Mouse (Mus musculus): ENCODE data around the gene Stx2. TPM values are rescaled to one million over a fixed set of nuclear protein-coding genes. Genes with fewer than 3 reads are reported as not detected.

Stx2 gene
- polyA plus RNA-seq, 1 experiment from 2014 or later: 28.0 TPM

GRCm38 (mm10) chr5:129025048-129025447, 16.7 kb upstream of the Stx2 start:
- Histone ChIP-seq H3K4me2 (replicated peaks) (no peak overlapping the region), H3K27me3 (no peaks in the 10 kb centered on the region), H3K4me1 (peaks cover 7% of the 10 kb centered on the region), H3K9ac (no peak overlapping the region), H3K4me3 (no peak overlapping the region), H3K36me3 (peaks cover 37% of the 10 kb centered on the region), H3K9me3 (no peaks in the 10 kb centered on the region), H3K27ac (no peak overlapping the region)
- ATAC-seq (ENCODE audit: low FRiP score, low read depth): no peak
- WGBS: 51% methylated on average over 2 of the region's 2 CpGs

DNA sequence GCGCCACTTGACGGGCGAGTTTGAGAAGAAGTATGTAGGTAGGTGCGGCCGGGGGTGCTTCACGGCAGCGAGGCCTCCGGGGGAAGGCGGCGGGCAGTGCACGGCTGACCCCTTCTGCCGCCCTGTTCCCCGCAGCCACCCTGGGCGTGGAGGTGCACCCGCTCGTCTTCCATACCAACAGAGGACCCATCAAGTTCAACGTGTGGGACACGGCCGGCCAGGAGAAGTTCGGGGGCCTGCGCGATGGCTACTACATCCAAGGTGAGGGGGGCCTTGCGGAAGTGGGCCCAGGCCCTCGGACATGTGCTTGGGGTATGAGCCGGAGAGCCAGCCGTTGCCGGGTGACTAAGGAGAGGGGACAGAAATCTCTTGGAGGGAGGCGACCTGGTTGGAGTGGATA, 12.4 kb upstream of the Stx2 start:
- Histone ChIP-seq H3K4me1 (peaks cover 15% of the 10 kb centered on the region), H3K9me3 (no peaks in the 10 kb centered on the region), H3K4me2 (replicated peaks) (peak overlapping the region; percentile 81), H3K27ac (peak overlapping the region; percentile 95), H3K9ac (peak overlapping the region; percentile 98), H3K4me3 (peak overlapping the region; percentile 92), H3K27me3 (no peaks in the 10 kb centered on the region), H3K36me3 (peaks cover 29% of the 10 kb centered on the region)
- WGBS: under 1% methylated on average over 28 of the region's 28 CpGs
- ATAC-seq (ENCODE audit: low FRiP score, low read depth): no peak

- WGBS: 0% methylated on average over 46 of the region's 56 CpGs
- H3K9ac ChIP-seq: peak overlapping the region; percentile 98
Observed at GRCm38 (mm10) chr5:129020300-129020668, 11.9 kb upstream of the Stx2 start.

DNA sequence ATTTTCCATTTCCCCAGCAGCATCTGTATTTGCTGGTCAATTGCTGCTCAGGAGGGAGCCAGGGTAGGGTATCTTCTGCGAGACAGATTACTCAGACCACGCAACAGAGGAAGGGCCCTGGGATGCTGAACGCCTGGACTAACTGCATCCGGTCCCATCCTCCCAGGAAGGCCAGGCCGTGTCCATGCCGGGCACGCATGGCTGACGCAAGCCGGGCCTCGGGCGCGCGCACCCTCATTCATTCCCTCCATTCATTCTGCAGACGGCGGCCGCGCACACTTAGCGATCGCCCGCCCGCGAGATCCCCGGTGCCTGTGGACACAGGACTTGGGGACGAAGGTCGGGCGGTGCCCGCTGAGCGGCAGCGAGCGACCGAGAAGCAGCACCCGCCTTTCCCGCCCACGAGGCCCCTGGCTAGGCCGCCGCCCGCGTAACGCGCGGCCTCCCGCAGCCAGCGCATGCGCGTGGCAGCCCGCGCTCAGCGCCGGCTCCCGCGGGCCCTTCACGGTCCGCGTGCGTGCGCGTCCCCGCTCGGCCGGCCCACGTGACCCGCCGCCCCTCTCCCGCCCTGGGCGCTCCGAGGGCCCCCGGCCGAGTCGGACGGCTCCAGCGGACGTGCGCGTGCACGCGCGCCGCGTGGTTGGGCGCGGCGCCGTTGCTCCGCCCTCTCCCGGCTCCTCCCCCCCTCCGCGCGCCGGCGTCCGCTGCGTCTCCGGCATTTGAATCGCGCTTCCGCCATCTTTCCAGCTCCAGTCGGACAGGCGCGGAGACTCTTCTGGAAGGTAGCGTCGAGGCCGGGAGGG, 11.3 kb upstream of the Stx2 start, which contains the start of gene Ran:
Gene Ran, plus strand, starts transcription at position 573 of the 803 bp plus-strand sequence.
- 2% methylated on average over 56 of the region's 102 CpGs for WGBS
- H3K9me3 ChIP-seq: no peaks in the 10 kb centered on the region

More at GRCm38 (mm10) chr5:129020300-129020668, 11.9 kb upstream of the Stx2 start:
- no peaks in the 10 kb centered on the region for H3K27me3 ChIP-seq
- H3K27ac ChIP-seq: peak overlapping the region; percentile 95
- peak; percentile 76 for ATAC-seq (ENCODE audit: low FRiP score, low read depth)
- peak overlapping the region; percentile 81 for H3K4me2 ChIP-seq (replicated peaks)
- no peaks in the 10 kb centered on the region for H3K9me3 ChIP-seq
- H3K36me3 ChIP-seq: peaks cover 24% of the 10 kb centered on the region
- peaks cover 15% of the 10 kb centered on the region for H3K4me1 ChIP-seq
- H3K4me3 ChIP-seq: peak overlapping the region; percentile 92

DNA sequence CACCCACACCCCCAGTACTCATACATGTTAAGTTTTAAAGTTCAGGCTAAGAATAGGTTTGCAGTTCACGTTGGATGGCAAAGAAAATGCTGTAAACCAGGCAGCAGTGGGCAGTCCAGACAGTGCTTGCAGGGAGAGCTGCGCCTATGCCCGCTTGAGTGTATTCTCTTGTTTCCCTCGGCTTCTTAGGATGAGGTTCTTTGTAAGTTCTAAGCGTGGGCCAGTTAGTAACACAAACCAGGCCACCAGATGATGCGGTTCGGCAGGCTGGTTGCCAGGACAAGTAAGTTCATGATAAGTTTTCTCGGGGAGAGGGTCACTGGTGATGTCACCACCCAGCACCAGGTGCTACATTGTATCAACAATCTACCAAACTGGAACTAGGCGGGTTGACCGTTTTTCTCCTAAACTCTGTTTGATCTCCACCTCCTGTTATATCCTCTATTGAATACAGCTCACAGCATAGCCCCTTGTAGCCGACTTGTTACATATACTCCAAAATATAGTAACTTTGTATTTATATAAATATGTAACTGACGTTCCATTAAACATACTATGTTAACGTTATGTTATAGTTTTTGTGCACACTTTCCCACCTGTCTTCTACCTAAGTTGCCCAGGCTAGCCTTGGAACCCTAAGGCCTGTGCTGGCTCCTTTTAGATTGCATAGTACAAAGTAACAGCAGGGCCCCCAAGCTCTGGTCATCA, 10.6 kb upstream of the Stx2 start:
- WGBS: 88% methylated on average over 13 of the region's 13 CpGs
- Histone ChIP-seq H3K36me3 (peaks cover 13% of the 10 kb centered on the region), H3K9me3 (no peaks in the 10 kb centered on the region), H3K9ac (peak overlapping the region; percentile 82), H3K4me3 (peak overlapping the region; percentile 92), H3K4me2 (replicated peaks) (peak overlapping the region; percentile 65), H3K27me3 (no peaks in the 10 kb centered on the region), H3K4me1 (peaks cover 15% of the 10 kb centered on the region), H3K27ac (peak overlapping the region; percentile 90)
- no peak for ATAC-seq (ENCODE audit: low FRiP score, low read depth)

More for the DNA sequence above, 11.3 kb upstream of the Stx2 start, which contains the start of gene Ran:
- H3K27ac ChIP-seq: peak within 1 kb of the TSS; percentile 95
- H3K36me3 ChIP-seq: peaks cover 18% of the 10 kb centered on the region
- H3K4me1 ChIP-seq: peaks cover 15% of the 10 kb centered on the region
- peak within 1 kb of the TSS; percentile 98 for H3K9ac ChIP-seq
- no peaks in the 10 kb centered on the region for H3K27me3 ChIP-seq
- peak within 1 kb of the TSS; percentile 92 for H3K4me3 ChIP-seq
- H3K4me2 ChIP-seq (replicated peaks): peak within 1 kb of the TSS; percentile 81
- ATAC-seq (ENCODE audit: low FRiP score, low read depth): peak; percentile 91

- H3K27me3 ChIP-seq: no peaks in the 10 kb centered on the region
- peaks cover 9% of the 10 kb centered on the region for H3K4me1 ChIP-seq
- H3K36me3 ChIP-seq: no peaks in the 10 kb centered on the region
- no peak overlapping the region for H3K9ac ChIP-seq
- 84% methylated on average over 3 of the region's 3 CpGs for WGBS
- no peak overlapping the region for H3K4me3 ChIP-seq
- no peak overlapping the region for H3K4me2 ChIP-seq (replicated peaks)
- H3K27ac ChIP-seq: no peak overlapping the region
- H3K9me3 ChIP-seq: no peaks in the 10 kb centered on the region
- no peak for ATAC-seq (ENCODE audit: low FRiP score, low read depth)
Observed at GRCm38 (mm10) chr5:129016370-129016769, 8.0 kb upstream of the Stx2 start.

DNA sequence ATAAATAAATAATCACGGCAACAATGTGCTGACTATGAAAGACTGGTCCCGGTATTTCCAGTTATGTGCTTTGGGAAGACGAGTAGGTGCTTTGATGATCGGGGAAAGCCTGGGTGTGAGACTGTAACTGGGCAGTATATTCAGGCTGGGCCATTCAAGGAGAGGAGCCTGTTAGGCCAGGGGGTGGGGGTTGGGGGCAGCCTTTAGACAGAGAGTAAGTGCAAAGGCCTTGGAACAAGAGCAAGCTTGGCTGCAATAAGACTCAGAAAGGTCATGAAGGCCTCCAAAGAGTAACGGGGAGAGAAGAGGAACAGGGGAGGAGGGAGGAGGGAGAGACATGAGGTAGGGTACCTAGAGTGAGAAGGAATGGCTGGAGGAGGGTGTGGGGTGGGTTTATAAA, 7.2 kb upstream of the Stx2 start:
- peaks cover 8% of the 10 kb centered on the region for H3K4me1 ChIP-seq
- H3K36me3 ChIP-seq: no peaks in the 10 kb centered on the region
- no peak overlapping the region for H3K4me3 ChIP-seq
- no peaks in the 10 kb centered on the region for H3K27me3 ChIP-seq
- 79% methylated on average over 5 of the region's 5 CpGs for WGBS
- H3K9ac ChIP-seq: no peak overlapping the region
- H3K9me3 ChIP-seq: no peaks in the 10 kb centered on the region
- H3K4me2 ChIP-seq (replicated peaks): no peak overlapping the region
- ATAC-seq (ENCODE audit: low FRiP score, low read depth): no peak
- no peak overlapping the region for H3K27ac ChIP-seq

DNA sequence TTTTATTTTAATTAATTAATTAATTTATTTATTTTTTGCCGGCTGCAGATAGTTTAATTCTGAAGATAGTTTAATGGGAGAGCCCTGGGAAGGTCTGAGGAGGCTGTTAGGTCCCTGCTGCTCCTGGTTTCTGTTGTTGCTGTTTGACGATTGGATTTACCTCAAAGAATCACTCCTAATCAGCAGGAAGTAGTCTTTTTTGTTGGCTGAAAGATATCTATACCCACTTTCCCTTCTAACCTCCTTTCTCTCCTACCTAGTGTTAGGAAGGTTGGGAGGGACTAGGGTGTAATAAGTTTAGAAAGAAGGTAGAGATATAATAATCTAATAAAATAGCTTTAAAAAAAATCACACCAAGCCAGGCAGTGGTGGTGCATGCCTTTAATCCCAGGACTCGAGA, 6.6 kb upstream of the Stx2 start:
- ATAC-seq (ENCODE audit: low FRiP score, low read depth): no peak
- WGBS: 77% methylated on average over 3 of the region's 3 CpGs
- no peaks in the 10 kb centered on the region for H3K27me3 ChIP-seq
- H3K27ac ChIP-seq: no peak overlapping the region
- H3K9me3 ChIP-seq: no peaks in the 10 kb centered on the region
- H3K9ac ChIP-seq: no peak overlapping the region
- no peaks in the 10 kb centered on the region for H3K36me3 ChIP-seq
- H3K4me3 ChIP-seq: no peak overlapping the region
- H3K4me2 ChIP-seq (replicated peaks): no peak overlapping the region
- H3K4me1 ChIP-seq: peaks cover 8% of the 10 kb centered on the region

DNA sequence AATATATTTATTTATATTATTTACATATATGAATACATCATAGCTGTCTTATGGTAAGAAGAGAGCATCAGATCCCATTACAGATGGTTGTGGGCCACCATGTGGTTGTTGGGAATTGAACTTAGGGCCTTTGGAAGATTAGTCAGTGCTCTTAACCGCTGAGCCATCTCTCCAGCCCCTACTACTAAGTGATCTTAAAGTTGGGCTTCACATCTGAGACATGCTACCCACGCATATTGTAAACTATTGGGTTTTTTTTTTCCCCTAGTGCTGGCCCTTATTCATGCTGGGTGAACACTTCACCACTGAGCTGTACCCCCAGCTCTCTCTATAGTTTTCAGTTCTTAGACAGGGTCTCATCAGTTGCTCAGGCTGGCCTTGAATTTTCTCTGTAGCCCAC, 2.6 kb upstream of the Stx2 start:
- ATAC-seq (ENCODE audit: low FRiP score, low read depth): no peak
- Histone ChIP-seq H3K9ac (no peak overlapping the region), H3K27me3 (no peaks in the 10 kb centered on the region), H3K4me1 (peaks cover 20% of the 10 kb centered on the region), H3K9me3 (no peaks in the 10 kb centered on the region), H3K36me3 (0 out of 2 replicates have a peak, but pooled peaks cover under 1% of the 10 kb centered on the region), H3K4me2 (replicated peaks) (no peak overlapping the region), H3K27ac (no peak overlapping the region; the same call in 1 of the 2 replicates), H3K4me3 (no peak overlapping the region)
- 83% methylated on average over 2 of the region's 2 CpGs for WGBS

GRCm38 (mm10) chr5:129009577-129009976, 1.2 kb upstream of the Stx2 start:
- Histone ChIP-seq H3K27ac (no peak overlapping the region), H3K27me3 (no peaks in the 10 kb centered on the region), H3K36me3 (peaks cover 12% of the 10 kb centered on the region; the same call in 1 of the 2 replicates), H3K4me3 (no peak overlapping the region), H3K4me2 (replicated peaks) (no peak overlapping the region), H3K4me1 (peaks cover 20% of the 10 kb centered on the region), H3K9me3 (no peaks in the 10 kb centered on the region), H3K9ac (no peak overlapping the region)
- WGBS: 89% methylated on average over 3 of the region's 3 CpGs
- ATAC-seq (ENCODE audit: low FRiP score, low read depth): no peak

DNA sequence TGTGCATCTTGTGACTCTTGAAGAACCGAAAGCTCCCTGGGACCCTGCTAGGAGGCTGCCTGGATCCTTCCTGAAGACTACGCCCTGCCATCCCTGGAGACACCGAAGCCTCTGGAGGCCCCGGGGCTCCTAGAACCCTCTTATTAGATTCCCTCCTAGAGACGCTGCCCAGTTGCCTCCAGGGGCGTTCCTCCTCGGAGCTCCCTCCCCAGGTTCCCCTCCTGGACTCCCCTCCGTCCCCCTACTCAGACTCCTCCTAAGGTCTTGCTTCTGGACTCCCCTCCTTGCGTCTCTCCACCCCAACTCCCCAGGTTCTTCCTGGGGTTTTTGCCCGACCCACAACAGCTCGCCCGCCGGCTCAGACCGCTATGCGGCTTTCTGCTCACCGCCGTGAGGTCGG, 366 bp downstream of the Stx2 start:
- 1% methylated on average over 18 of the region's 18 CpGs for WGBS
- Histone ChIP-seq H3K9me3 (no peaks in the 10 kb centered on the region), H3K4me2 (replicated peaks) (peak overlapping the region; percentile 92), H3K27ac (no peak overlapping the region), H3K4me3 (peak overlapping the region; percentile 70), H3K27me3 (no peaks in the 10 kb centered on the region), H3K36me3 (peaks cover 12% of the 10 kb centered on the region; the same call in 1 of the 2 replicates), H3K4me1 (peaks cover 20% of the 10 kb centered on the region), H3K9ac (peak overlapping the region; percentile 84)
- no peak for ATAC-seq (ENCODE audit: low FRiP score, low read depth)

All from limb, embryonic 13.5 days (tissue).